Mouse (Mus musculus) CD4-positive naive resting alpha-beta T cell, adult 76 days (primary cell): ENCODE results near the gene Chst7. TPM values are rescaled to one million over a fixed set of nuclear protein-coding genes. Genes with fewer than 3 reads are reported as not detected.

Experiments used
- total RNA-seq: library from RNA; stranded (reverse); gene quantifications from one replicate; pipeline ENCODE4 v1.2.4, GENCODE M21; 2023

Chst7 gene
- total RNA-seq: 0.32 TPM

DNA sequence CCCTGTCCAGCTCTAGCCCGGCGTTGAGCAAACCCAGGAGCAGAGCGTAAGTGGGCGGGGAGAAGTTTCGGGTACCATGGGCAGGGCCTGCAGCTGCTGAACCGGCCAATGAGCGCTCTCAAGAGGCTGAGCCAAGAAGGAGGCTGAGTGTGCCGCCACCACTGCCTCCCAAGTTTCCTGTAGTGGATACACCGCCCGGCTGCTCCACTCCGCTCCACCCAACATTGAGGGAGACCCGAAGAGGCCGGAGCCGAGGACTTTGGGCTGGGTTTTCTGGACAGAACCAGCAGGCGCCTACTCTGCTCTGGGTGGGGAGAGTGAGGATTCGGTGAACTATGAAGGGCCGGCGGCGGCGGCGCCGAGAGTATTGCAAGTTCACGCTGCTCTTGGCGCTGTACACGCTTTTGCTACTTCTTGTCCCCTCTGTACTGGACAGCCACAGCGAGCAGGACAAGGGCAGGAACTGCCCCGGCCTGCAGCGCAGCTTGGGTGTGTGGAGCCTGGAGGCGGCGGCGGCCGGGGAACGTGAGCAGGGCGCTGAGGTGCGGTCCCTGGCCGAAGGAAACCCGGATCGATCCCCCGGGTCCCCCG is at the start of gene Chst7:
Gene Chst7, plus strand, starts transcription at position 180 of the 591 bp plus-strand sequence.

Other genes starting within 250 kb of the Chst7 start
- 16.7 TPM for gene Slc9a7, start 232.2 kb downstream of the Chst7 start, total RNA-seq